Mouse (Mus musculus) ES-Bruce4 (cell line): ENCODE data around the gene Akt2. TPM values are rescaled to one million over a fixed set of nuclear protein-coding genes. Genes with fewer than 3 reads are reported as not detected.

ENCODE experiments used
- H3K27ac ChIP-seq: 2 replicates; pipeline ENCODE4 v1.5.1; 2012; ENCODE audit warnings: low read length, inconsistent platforms; ENCODE audit not compliant: insufficient read depth
- H3K27me3 ChIP-seq: 2 replicates; pipeline ENCODE4 v1.6.1; 2012; ENCODE audit warnings: mild to moderate bottlenecking, low read length, inconsistent platforms; ENCODE audit not compliant: control insufficient read depth, poor library complexity, insufficient read depth, severe bottlenecking
- H3K36me3 ChIP-seq: 2 replicates; pipeline ENCODE4 v1.6.1; 2012; ENCODE audit warnings: inconsistent platforms, mild to moderate bottlenecking, low read length, moderate library complexity; ENCODE audit not compliant: control insufficient read depth, poor library complexity, insufficient read depth, severe bottlenecking
- H3K4me1 ChIP-seq: one replicate; pipeline ENCODE4 v1.8.1; 2011; ENCODE audit warnings: low read length; ENCODE audit not compliant: control insufficient read depth, insufficient read depth
- H3K4me3 ChIP-seq: 2 replicates; pipeline ENCODE4 v1.5.1; 2011; ENCODE audit warnings: low read depth, mild to moderate bottlenecking, low read length
- H3K9ac ChIP-seq: 2 replicates; pipeline ENCODE4 v1.6.1; 2012; ENCODE audit warnings: low read depth, mild to moderate bottlenecking, inconsistent platforms; ENCODE audit not compliant: poor library complexity, severe bottlenecking
- H3K9me3 ChIP-seq: replicated peaks from 2 replicates; pipeline ENCODE4 v1.6.1; 2012; ENCODE audit warnings: mild to moderate bottlenecking, low read length, inconsistent platforms; ENCODE audit not compliant: control insufficient read depth, poor library complexity, insufficient read depth, severe bottlenecking
- CTCF ChIP-seq: IDR thresholded peaks from one replicate; pipeline ENCODE4 v1.8.1; 2011; ENCODE audit warnings: low read depth, low read length
- EP300 ChIP-seq: IDR thresholded peaks from 2 replicates; pipeline ENCODE4 v1.6.1; 2011; ENCODE audit warnings: low read depth, low read length; ENCODE audit not compliant: insufficient read depth
- POLR2A ChIP-seq: IDR thresholded peaks from one replicate; pipeline ENCODE4 v1.8.1; 2011; ENCODE audit warnings: low read length; ENCODE audit not compliant: insufficient read depth
- polyA plus RNA-seq: library from polyadenylated mRNA; stranded (reverse); fragments of >200 nt; gene quantifications from 2 replicates; pipeline ENCODE4 v1.2.4, GENCODE M21; 2011; ENCODE audit warnings: low read depth; ENCODE audit not compliant: missing spikeins, insufficient read depth, insufficient read length

Akt2 gene
- 38.7 and 39.8 TPM in 2 replicates for polyA plus RNA-seq

DNA sequence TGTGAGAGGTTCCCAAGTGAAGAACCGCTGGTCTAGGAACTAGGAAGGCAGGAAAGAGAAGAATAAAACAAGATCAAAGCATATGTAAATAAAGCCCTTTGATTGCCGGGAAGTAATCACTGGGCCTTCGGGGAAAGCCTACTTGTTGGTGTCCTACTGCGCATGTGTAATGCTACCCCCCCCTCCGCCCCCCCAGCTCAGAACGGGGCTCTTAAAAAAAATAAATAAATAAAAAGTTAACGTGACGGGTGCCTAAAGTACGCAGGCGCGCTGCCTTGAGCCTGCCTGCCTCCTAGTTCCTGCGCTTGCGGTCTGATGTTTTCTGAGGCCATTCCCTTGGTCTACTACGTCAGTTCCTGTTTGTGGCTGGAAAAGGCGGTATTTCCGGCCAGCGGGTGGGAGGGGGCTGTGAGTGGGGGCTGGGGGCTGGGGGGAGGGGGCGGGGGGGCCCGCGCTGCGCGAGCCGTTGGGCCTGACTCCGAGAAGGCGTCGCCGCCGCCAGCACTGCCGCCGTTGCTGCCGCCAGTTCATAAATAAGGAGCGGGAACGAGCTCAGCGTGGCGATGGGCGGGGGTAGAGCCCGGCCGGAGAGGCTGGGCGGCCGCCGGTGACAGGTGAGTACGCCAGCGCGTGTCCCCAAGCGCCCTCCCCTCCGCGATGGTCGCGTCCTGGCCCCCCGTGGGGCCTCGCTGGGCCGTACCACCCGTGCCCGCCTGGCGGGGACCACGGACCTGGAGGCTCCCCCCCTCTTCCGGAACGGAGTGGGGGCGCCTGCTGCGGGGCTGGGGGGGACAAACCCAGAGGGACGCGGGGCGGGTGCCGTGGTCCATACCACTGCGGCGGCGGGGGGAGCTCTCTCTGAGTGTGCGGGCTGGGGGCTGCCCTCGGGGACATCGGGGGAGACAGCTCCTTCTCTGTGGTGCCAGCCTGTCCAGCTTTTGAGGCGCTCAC is at the start of gene Akt2:
TSS of gene Akt2 (plus strand) at position 287 of the 951 bp plus-strand sequence.
- Histone ChIP-seq H3K9ac (peak within 1 kb of the TSS; percentile 72), H3K27ac (peak within 1 kb of the TSS; percentile 83), H3K27me3 (no peaks in the 10 kb centered on the region), H3K4me1 (peaks cover 3% of the 10 kb centered on the region), H3K9me3 (no peaks in the 10 kb centered on the region), H3K4me3 (peak within 1 kb of the TSS; percentile 71), H3K36me3 (peaks cover 3% of the 10 kb centered on the region; the same call in 1 of the 2 replicates)
- peak; percentile 52; the same call in 1 of the 2 replicates for TF ChIP-seq EP300
- TF ChIP-seq POLR2A: no peak

- Histone ChIP-seq H3K4me3 (peak overlapping the region; percentile 58), H3K27ac (no peak overlapping the region), H3K36me3 (no peaks in the 10 kb centered on the region; the same call in 1 of the 2 replicates), H3K9me3 (no peaks in the 10 kb centered on the region), H3K27me3 (no peaks in the 10 kb centered on the region), H3K9ac (peak overlapping the region; percentile 40), H3K4me1 (no peaks in the 10 kb centered on the region)
- TF ChIP-seq EP300 (no peak), POLR2A (no peak), CTCF (no peak)
Measured at GRCm38 (mm10) chr7:27541922-27542321, 49.4 kb upstream of the Akt2 start.

DNA sequence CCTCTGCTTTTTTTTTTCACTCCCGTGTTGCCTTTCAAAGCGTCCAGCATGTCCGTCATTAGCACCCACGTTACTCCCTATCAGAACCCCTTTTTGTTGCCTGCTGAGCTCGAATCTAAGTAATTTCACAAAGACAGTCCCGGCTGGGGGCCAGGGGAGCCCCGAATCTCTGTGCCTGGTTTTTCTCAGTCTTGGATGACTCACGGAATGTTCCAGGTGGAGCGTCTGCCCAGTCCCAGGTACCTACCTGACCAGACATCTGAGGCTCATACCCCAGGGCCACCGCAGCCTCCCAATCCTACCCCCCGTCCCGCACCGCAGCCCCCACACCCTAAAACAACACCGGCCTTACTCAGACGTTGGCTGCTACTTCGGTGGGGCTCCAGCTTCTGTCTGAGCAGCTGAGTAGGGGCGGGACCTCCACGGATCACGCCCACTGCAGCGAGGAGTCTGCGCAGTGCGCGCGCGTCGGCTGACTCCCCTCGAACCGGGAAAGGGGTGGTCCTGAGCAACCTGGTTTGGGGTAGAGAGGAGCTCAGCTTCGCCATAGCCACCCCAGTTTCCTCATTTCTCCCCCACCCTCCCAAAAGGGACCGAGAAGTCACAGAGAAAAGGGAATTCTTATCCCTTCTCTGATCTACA is 48.8 kb upstream of the Akt2 start:
- H3K27ac ChIP-seq: no peak overlapping the region
- H3K27me3 ChIP-seq: no peaks in the 10 kb centered on the region
- no peaks in the 10 kb centered on the region; the same call in 1 of the 2 replicates for H3K36me3 ChIP-seq
- no peaks in the 10 kb centered on the region for H3K9me3 ChIP-seq
- no peaks in the 10 kb centered on the region for H3K4me1 ChIP-seq
- no peak for TF ChIP-seq EP300
- peak; percentile 86 for TF ChIP-seq POLR2A
- no peak for TF ChIP-seq CTCF
- peak overlapping the region; percentile 58 for H3K4me3 ChIP-seq
- peak overlapping the region; percentile 40 for H3K9ac ChIP-seq

DNA sequence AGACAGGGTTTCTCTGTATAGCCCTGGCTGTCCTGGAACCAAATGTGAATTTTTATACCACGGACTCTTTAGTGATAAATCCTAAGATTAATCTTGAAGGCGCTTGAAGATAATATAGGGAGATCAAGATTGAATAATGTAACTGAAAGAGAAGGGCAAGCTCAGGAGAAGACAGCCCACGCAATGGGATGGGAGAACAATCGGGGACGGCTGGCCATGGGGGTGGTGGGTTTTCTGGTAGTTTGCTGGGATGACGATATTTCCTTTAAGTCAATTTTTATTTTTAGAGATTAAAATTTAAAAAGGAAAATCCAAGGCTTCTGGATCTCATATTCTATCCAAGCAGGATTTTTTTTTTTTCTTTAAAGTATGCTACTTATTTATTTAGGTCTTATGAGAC is 48.3 kb upstream of the Akt2 start:
- Histone ChIP-seq H3K27me3 (no peaks in the 10 kb centered on the region), H3K9me3 (no peaks in the 10 kb centered on the region), H3K9ac (peak overlapping the region; percentile 40), H3K4me3 (no peak overlapping the region), H3K27ac (no peak overlapping the region), H3K36me3 (no peaks in the 10 kb centered on the region; the same call in 1 of the 2 replicates), H3K4me1 (no peaks in the 10 kb centered on the region)
- TF ChIP-seq EP300: no peak
- no peak for TF ChIP-seq POLR2A
- no peak for TF ChIP-seq CTCF

- Histone ChIP-seq H3K27me3 (no peaks in the 10 kb centered on the region), H3K4me3 (no peak overlapping the region), H3K9me3 (no peaks in the 10 kb centered on the region), H3K36me3 (no peaks in the 10 kb centered on the region; the same call in 1 of the 2 replicates), H3K27ac (no peak overlapping the region), H3K4me1 (no peaks in the 10 kb centered on the region), H3K9ac (no peak overlapping the region)
- TF ChIP-seq POLR2A: no peak
- no peak for TF ChIP-seq EP300
- TF ChIP-seq CTCF: no peak
Measured at GRCm38 (mm10) chr7:27543851-27544250, 47.5 kb upstream of the Akt2 start.
